Mouse (Mus musculus): Measurements from ENCODE around the gene Olfr1324.
"Not testable (repeated sequence)": the region's sequence is repeated elsewhere in the genome, so short reads cannot be mapped to it uniquely, and the experiment has no call there.

The Olfr1324 gene

DNA sequence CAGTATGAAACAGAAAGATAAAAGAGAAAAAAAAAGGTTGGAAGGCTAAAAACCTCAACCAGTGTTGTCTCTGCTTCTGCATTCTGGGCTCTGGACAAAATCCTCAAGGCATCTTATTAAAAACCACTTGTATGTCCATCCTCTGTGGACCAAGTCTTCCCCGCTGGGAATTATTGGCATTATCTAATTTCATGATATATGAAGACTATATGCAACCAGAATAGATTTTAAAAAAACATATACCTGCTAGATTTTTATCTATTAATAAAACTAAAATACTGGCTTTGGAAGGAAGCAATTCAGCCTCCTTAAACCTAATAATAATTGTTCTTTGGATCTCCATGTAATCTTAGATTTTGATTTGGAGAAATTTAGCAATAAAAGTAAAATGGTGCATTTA lies at the start of gene Olfr1324:
Gene Olfr1324, minus strand, starts transcription at position 101 of the 400 bp plus-strand sequence.
- no peak for DNase-seq

DNA sequence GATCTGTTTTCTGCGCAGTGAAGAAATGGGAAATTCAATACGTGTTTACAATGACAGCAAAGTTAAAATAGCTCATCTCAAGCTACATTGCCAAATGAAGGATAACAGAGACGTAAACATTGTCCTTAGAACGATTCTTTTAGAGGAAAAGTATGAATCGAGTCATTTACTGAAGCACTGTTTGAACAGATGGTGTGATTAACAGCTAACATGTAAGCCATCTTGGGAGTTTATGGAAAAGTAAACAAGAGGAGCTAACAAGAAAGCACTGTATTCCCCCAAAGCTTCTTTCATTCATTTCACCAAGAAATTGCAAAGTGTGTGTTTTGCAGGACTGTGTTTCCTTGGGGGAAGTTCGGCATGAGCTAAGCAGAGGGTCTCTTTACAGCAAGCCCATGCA lies 42.0 kb upstream of the Olfr1324 start:
- not testable (repeated sequence) for DNase-seq

DNA sequence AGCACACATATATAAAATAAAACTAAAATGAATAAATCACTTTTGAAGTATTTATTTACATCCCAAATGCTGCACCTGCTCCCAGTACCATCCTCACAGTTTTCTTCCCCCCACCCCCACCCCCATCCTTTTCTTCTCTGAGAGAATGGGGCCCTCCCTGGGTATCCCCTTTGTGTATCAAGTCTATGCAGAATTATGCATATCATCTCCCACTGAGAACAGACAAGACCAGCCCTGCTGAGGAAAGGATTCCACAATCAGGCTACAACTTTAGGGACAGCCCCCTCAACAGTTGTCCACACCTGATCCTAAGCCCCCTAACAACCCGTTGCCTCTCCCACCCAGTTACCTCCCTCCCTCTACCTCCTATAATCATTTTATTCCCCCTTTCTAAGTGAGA lies 27.8 kb upstream of the Olfr1324 start:
- DNase-seq, result no peak

DNA sequence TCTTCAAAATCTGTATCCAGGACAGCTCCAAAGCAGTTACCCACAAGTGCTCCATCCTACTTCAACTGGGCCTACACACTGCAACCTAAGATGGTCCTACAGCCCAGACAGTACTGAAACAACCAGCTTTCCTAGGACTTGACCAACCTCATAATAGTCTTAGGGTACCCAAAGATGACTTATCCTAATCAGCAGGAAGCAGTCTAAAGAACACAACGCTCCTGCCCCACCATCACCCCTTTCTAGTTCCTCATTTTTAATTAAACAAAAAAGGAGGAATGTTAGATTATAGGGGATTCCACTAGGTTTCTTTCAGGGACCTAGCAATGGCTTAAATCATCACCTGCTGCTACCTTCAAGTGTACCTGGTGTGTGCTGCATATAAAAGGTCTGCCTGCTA lies 15.1 kb upstream of the Olfr1324 start:
- no peak for DNase-seq

DNA sequence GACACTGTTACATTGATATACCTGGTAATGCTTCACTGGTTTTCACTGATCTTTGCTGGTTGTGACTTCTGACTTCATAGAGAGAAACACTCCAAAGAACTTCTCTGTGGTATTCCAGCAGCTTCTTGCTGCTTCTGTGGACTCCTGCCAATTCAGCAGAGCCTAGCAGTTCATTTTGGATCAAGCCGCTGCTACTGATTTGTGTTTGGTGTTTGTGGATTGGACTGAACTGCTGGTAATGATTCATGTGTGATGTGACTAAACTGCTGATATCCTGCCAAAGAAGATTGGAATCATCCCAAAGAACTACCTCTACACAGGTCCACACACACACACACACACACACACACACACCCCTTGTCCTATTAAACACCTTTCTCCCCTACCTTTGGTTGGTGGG lies 14.4 kb upstream of the Olfr1324 start:
- DNase-seq, result no peak

DNA sequence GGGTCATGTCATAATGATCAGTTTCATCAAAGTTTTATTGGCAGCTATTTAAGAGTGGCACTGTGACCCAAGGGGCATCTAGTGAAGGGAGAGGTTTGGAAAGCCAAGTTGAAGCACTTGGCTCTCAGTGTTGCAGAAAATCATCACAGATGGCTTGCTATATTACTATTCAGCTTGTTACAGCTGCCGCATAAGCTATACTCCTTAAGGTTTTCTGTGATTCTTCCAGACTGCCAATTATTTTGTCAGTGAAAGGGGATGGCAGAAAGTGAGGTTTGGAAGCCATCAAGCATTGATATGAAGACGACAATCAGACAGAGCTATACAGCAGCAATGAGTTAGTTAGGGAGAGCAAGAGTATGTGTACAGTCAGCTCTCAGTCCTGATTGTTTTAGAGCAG lies 4.2 kb upstream of the Olfr1324 start:
- DNase-seq, result no peak

DNA sequence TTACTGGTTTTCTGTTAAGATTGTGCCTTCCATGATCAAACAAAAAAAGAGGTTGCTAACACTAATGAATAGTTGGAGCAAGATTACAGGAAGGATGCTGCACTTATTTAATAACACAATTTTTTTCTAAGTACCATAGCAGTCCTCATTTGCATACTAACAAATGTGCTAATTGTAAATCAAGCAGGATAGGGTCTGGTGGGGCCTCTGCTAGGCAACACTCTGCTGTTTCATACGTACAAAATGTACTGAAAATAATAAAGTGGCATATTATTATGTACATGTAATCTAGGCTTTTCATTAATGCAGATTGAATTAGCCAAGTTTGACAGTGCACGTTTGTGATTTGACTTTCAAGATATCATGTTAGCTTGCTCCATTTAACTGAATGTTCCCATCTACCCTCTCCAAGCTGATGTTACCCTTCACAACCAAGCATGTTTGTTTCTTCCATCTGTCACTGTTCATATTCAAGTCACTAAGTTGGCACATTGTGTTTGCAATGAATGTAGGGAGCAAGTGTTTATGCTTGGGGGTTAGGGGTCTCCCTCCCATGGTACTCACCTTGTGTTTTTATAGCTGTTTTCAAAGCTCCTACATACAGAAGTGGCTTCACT lies 478 bp downstream of the Olfr1324 start:
- DNase-seq, result no peak

DNA sequence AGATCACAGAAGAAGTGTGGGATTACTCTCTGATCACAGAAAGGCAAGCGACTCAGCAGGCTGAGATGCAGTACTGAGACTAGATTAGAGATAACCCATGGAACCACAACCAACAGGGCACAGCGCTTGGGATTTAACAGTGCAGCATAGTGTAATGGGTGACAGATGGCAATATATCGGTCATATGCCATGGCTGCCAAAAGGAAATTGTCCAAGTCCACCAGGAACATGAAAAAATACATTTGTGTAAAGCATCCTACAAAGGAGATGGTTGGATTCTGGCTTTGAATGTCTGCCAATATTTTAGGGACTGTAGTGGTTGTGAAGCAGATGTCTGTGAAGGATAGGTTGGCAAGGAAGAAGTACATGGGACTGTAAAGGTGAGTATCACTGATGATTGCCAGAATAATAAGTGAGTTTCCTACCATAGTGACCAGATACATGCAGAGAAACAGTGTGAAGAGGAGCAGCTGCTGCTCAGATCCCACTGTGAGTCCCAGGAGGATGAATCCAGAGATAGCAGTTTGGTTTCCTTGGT lies 2.3 kb downstream of the Olfr1324 start:
- DNase-seq, result no peak

DNA sequence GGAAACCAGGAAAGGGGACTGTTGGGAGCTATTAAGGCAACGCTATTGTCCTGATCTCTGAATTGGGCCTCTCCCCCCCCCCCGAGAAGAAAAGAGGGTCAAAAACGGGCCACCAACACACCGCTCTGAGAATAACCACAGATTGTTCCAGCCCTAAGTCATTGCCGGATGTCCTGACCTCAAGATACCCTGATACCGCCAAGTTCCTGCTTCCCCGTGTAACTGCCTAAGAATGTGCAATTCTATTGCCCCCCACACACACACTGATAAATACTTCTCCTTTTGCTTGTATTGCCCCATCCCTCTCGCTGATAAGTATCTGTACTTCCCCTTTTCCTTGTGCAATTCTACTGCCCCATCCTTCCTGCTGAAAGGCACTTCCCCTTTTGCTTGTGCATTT lies 17.9 kb downstream of the Olfr1324 start:
- not testable (repeated sequence) for DNase-seq

DNA sequence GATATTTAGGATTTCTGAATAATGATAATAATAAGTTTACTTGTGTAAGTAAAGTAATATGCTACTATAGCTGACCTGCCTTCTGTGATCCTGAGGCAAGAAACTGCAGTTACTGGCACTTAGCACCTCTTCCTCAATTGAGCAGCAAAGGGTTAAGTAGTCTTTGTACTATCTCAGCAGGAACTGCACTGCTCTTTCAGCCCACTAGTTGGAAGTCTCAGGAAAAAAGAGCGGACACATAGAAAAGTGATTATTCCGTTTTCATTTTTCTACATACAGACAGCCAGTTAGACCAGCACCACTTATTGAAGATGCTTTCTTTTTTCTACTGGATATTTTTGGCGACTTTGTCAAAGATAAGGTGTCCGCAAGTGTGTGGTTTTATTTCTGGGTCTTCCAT lies 37.7 kb downstream of the Olfr1324 start:
- DNase-seq, result not testable (repeated sequence)

DNA sequence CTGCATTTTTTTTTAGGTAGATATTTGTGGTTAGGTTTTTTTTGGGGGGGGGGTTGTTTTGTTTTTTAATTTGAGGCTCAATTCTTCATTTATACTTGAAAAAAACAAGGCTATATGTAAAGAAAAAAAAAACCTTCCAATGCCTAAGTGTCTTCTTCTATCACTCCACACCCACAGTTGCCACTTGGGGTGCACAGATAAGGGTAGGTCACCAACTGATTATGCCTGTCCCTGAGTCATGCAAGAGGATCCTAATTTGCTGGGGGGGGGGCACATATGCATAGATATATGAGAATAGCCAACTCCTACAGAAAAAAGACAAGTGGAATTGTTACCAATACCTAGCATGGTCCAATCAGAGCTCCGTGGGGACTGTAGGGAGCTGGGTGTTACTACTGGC lies 53.3 kb downstream of the Olfr1324 start:
- no peak for DNase-seq

Data from right cerebral cortex, postnatal 25 days (tissue).